Mouse (Mus musculus) large intestine, adult 2 months (tissue): Measurements from ENCODE around the gene Abca17. TPM values are rescaled to one million over a fixed set of nuclear protein-coding genes. Genes with fewer than 3 reads are reported as not detected.

ENCODE experiments used
- DNase-seq: peaks from one replicate; pipeline ENCODE4 v3.0.0-alpha.2; 2012; ENCODE audit warnings: low read depth, low spot score
- WGBS: fragments of 180-500 bp; shearing (Covaris S2); methylation state at CpG from one replicate; pipeline ENCODE4 v1.1.7; 2018; 5-methylcytosine and 5-hydroxymethylcytosine counted together
- polyA plus RNA-seq: library from polyadenylated mRNA; depleted of rRNA; stranded (reverse); fragments of >200 nt; gene quantifications from 2 replicates; pipeline ENCODE4 v1.2.3, GENCODE M21; 2012; rRNA removed

The Abca17 gene
- polyA plus RNA-seq, 1 experiment, result 0.01 TPM

DNA sequence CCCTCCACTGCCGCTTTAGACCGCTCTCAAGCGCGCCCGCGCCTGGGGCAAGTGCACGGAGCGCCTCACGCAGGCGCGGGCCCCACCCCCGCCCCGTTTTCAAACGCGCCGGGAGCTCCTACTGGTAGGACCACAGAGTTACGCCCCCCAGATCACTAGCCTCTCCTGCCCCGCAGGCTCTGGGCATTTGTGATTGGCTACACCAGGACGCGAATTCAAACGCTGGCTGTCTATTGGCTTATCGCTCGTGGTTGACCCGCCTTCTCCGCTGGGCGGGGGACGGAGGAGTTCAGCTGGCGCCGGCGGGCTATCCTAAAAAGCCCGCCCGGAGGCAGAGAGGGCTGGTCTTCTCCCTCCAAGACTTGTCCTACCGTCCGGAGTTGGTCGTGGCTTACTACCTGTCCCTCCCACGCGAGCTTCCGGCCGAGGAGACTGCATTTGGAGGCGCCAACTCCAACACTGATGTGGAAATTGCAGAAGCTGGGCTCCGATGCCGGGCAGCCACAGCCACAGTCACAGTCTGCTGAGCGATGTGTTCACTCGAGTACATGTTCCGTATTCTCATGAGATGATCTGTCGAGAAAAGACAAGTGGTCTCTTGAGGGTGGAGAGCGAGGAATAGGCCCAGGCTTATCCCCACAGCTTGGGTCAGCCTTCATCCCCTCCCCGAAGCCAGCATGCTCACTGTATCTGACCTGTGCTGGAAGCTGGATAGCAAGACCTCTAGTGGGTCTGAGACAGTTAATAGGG lies 99.4 kb downstream of the Abca17 start, which contains the start of gene Ccnf:
Gene Ccnf (minus strand): TSS at position 165 of the 750 bp plus-strand sequence.
- under 1% methylated on average over 48 of the region's 48 CpGs for WGBS
- DNase-seq, result peak; percentile 94

DNA sequence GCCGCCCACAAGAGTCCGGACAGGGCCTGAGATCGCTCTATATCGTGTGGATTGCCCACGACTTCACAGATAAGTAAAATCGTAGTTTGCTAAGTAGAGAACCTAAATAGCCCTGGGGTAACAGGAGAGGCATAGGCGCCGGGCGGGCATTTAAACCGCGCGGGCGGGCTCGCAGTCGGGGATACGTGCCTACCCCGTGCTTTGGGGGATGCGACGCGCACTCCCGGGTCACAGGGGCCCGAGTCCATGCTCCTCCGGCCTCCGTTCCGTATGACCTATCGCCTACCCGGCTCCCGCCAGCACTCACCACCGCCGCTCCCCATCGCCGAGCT lies 99.9 kb downstream of the Abca17 start:
- under 1% methylated on average over 32 of the region's 32 CpGs for WGBS
- no peak for DNase-seq

DNA sequence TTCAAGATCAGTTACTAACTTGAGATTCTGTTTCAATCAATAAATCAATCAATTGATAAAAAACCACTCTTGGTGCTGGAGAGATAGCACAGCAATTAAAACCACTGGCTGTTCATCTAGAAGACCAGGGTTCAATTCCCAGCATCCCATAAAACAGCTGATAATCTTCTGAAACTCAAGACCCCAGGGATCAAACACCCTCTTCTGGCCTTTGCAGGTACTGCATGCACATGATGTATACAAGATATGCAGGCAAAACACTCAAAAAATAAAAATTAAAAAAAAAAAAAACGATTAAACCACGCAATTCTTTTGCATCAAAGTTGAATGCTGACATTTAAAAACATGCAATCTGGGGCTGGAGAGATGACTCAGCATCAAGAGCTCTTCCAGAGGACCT lies 102.2 kb downstream of the Abca17 start:
- 100% methylated on average over 2 of the region's 2 CpGs for WGBS

DNA sequence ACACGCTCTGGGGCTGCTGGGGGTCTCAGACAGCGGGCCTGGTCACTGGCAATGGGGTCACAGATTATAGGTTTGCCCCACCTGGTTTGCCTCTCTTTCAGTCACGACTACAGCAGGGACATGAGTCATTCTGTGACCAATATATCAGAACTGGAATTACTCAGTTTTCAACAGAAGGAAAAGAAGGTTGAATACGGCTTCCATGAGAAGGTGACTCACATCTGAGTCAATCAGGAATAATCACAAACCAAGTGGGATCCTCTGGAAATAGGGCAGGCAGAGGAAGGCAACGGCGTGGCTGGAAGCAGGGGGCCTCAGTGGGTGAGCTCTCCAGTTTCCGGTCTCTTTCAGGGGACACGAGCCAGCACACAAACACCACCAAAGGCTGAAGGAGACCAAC lies 106.8 kb downstream of the Abca17 start:
- 93% methylated on average over 8 of the region's 8 CpGs for WGBS
- no peak for DNase-seq

More for the DNA sequence above, 102.2 kb downstream of the Abca17 start:
- DNase-seq, result no peak

DNA sequence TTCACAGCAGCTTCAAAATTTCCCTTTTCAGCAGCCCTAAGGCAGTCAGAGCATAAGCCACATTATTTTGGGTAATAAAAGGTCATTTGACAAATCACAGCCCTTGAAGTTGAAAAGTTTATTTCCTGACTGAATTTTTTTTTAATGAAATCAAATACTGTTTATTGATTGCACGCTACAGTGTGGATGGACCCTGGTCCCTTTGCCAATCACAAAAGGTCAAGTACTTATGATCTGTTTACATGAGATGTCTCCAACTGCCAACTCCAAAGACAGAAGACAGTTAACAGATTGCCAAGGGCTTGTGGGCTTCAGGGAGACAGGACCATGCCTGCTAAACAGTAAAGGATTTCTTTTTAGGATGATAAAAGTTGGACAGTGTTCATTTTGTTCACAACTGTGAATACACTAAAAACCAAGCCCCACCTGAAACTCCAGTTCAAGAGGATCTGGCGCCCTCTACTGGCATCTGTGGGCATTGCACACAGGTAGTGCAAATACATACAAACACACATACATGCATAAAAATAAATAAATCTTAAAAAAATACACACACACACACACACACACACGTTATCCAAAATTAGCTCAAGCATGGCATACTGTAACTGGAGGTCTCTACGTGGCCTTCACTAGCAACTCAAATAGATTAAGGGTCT lies 107.4 kb downstream of the Abca17 start:
- 82% methylated on average over 4 of the region's 4 CpGs for WGBS
- DNase-seq, result no peak

DNA sequence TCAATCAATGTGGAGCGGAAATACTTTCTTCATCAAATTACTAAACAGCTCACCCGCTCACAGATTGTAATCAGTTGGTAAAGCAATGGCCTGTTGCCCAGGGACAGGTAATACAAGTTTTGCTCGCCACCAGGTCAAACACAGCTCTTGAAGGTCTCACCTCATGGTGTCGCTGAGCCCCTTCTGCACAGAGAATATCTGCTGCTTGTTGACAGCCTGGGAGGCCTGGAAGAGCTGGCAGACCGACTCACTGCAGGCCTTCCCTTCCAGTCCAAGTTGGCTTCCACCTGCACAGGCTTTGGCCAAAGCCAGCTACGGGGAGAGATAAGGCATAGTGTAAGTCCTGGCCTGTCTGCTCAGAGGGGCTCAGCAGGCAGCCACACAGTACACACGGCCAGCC lies 113.9 kb downstream of the Abca17 start:
- 97% methylated on average over 7 of the region's 7 CpGs for WGBS
- DNase-seq, result no peak

DNA sequence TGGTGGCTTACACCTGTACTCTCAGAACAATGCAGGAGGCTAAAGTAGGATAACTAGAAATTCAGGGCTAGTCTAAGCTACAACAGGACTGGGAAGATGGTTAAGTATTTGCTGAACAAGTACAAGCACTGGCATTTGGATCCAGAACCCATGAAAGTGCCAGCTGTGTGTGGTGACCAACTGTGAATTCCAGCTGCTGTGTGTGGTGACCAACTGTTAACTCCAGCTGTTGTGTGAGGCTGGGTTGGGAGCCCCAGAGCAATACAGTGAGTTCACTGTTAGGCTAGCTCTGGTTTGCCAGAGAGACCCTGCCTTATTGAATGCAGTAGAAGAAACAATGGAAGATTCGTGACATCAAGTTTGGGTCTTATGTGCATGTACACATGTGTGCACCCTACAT lies 114.4 kb downstream of the Abca17 start:
- 97% methylated on average over 1 of the region's 1 CpGs for WGBS
- no peak for DNase-seq

DNA sequence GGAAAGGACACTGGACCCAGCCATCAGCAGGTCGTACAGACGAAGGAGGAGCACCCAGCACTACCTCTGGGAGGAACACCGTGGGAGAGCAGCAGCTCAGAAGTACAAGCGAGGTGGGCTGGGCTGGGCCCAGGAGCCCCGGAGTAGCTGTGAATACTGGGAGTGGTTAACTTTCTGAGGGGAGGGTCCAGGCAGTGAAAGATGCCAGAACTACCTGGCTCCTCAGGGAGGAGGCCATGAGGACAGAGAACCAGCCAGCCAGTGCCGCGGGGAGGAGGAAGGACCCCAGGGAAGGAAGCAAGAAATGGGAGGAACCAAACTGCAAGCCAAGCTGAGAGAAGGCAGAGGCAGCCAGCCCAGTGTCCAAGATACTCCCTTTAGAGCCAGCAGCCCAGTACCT lies 122.9 kb downstream of the Abca17 start:
- 86% methylated on average over 7 of the region's 7 CpGs for WGBS
- DNase-seq, result no peak

DNA sequence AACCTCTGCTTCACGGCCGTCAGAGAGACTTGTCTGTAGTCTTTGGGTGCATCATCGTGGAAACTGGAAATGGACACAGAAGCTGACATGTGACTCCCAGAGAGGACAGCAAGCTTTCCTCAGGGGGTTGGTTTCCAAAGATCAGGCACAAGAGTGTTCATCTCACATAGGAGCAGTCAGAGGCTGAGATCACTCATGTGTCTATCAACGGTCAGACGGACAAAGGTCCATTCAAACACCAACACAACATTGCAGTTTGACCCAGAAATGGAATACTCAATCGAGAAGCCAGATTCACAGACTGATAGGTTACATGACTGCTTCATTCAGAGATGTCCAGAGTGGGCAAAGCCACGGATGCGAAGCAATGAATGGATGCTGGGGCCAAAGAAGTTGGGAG lies 124.1 kb downstream of the Abca17 start:
- WGBS, result 90% methylated on average over 8 of the region's 8 CpGs
- no peak for DNase-seq

DNA sequence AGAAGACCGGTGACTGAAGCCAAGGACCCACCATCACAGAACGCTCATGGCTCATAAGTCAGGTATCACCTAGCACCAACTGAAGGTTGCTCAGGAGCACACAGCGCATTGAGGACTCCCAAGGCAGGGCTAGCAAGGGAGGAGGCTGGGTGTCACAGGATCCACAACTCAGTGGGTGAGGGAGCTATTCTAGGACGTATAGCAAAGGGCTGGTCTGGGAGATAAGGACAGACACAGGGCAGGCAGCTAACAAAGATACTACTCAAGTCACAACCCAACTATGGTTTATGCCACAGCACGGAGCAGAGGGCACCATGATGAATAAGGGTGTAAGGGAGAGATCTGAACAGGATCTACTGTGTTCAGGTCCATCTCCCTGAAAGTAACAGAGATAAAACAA lies 125.0 kb downstream of the Abca17 start:
- WGBS, result 95% methylated on average over 5 of the region's 5 CpGs
- no peak for DNase-seq

DNA sequence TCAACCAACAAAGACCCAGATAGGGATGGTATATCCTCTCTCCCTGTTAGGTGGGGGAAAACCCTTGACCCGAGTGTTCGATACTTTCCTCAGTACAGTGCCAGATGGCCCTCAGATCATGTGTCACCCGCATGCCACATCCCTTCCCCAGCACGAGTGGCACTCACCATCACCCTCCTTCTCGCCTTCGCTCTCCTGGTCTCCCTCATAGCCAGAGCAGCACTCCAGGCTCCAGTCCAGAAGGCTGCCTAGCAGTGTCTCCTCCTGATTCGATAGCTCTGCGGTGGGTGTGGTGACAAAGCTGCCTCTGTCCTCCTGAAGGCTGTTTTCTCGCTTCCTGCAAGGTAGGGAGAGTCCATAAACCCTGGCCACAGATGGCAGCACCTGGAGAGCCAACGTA lies 126.1 kb downstream of the Abca17 start:
- no peak for DNase-seq
- WGBS, result 87% methylated on average over 10 of the region's 10 CpGs

DNA sequence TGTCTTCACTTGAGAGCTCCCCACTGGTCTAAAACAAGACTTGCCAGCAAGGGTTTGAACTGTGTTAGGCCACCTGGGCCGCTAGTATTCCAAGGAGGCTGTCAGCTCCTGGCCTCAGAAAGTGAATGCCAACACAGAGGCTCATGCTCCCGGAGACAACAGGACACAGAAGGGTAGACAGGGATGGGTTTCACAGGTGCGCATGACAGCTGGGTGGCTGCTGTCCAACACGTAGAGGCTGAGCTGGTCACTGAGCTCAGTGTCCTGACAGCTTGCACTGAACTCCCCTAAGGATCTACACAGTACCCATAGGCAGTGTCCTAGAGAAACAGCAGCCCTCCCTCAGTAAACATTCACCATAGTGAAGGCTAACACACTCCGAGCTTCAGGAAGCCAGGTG lies 127.4 kb downstream of the Abca17 start:
- 85% methylated on average over 5 of the region's 5 CpGs for WGBS
- DNase-seq, result no peak

DNA sequence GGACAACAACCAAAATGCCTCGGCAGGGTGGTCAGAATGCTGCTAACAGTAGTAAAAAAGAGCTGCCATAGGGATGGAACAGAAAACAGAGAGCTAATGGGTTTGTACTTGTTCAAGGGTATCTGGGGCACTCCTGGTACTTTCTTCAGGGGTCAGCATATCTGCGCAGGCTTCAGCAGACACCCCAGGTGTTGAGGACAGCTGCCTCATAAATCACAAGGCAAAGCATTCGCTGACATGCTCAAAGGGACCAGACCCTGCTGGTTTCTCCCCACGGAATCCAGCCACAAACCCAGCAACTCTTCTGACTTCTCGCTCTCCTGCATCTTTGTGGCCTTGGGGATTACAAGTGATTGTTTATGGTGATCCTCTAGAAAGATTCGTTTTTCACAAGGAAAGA lies 128.2 kb downstream of the Abca17 start:
- 80% methylated on average over 6 of the region's 6 CpGs for WGBS
- no peak for DNase-seq

DNA sequence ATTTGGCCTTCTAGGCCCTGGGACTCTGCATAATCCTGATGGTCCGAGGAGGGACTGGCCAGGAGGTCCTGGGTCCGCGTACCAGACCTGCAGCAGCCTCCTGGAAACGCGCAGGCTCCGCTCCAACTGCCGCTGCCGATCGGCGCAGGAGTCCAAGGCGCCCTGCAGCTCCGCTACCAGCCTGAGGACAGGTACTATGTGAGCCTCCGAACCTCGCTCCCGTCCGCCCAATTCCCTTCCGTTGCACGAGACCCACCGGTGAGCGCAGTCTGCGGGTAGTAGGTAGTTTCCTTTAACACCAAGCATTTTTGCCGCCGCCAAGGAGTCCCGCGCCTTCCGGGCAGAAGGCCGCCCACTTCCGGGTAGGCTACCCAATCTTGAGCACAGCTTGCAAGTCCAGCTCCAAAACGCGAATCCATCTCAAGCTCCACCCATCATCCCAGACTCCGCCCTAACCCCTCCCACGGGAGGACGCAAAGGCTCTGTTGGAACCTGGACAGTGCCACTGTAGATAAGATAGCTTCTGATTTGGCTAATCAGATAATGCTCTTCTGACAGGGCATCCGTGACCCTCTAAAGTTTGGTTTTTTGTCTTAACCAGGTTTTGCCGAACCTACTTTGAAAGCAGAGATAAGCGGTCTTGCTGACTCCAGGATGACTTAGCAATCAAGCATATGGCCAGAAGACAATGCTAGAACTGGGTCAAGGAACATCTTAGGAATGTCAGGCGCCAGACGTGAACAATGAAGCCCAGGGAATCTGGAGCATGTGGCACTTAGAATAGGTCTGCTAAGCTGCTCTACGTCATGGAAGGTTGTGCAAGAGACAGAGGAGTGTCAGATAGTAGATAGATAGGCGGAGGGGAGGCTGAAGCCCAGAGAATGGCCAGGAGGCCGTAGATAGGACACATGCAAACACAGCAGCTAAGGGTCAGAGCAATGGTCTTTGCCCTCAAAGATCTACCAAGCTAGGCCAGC lies 130.1 kb downstream of the Abca17 start, which contains the start of gene Tedc2:
Gene Tedc2 (minus strand): TSS at position 417 of the 977 bp plus-strand sequence.
- WGBS, result 4% methylated on average over 41 of the region's 41 CpGs
- DNase-seq, result peak; percentile 90

DNA sequence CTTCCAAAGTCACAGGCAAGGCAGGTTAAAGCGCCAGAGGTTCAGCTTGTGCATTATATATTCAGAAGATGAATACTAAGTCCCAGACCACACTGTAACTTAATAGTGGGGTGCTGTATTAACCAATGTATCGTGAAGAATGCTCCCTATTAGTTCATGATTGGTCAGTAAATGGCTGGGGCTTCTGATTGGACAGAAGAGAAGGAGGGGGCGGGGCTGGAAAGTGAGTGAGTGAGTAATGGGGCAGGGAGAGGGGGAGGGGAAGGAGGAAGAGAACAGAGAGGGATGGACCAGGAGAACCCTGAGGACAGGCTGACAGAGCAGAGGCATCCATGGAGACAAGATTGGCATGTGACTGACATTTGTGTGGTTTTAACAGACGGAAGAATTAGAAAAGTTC lies 134.0 kb downstream of the Abca17 start:
- 87% methylated on average over 4 of the region's 4 CpGs for WGBS
- no peak for DNase-seq

Other genes with a start within 250 kb of the Abca17 start
- gene Pdpk1, start 200.1 kb downstream of the Abca17 start, polyA plus RNA-seq, result 9.4 and 18.6 TPM in 2 replicates
- gene Amdhd2, start 187.3 kb downstream of the Abca17 start, polyA plus RNA-seq, result 87.2 and 105 TPM in 2 replicates
- gene Atp6v0c, start 181.4 kb downstream of the Abca17 start, polyA plus RNA-seq, result 799 and 841 TPM in 2 replicates
- 9.2 and 35.2 TPM in 2 replicates for gene Tbc1d24, start 145.5 kb downstream of the Abca17 start, polyA plus RNA-seq
- gene Ntn3, start 141.5 kb downstream of the Abca17 start, polyA plus RNA-seq, result 0.78 and 1.1 TPM in 2 replicates
- gene Tedc2, start 130.2 kb downstream of the Abca17 start, polyA plus RNA-seq, result 8.4 and 9.7 TPM in 2 replicates
- 15.2 and 15.6 TPM in 2 replicates for gene Ccnf, start 99.6 kb downstream of the Abca17 start, polyA plus RNA-seq
- gene Abca3, start 882 bp upstream of the Abca17 start, polyA plus RNA-seq, result 23.2 and 29.1 TPM in 2 replicates
- gene Rnps1, start 63.5 kb upstream of the Abca17 start, polyA plus RNA-seq, result 139 and 141 TPM in 2 replicates
- gene Eci1, start 75.6 kb upstream of the Abca17 start, polyA plus RNA-seq, result 87.3 and 119 TPM in 2 replicates
- 5.2 and 6.6 TPM in 2 replicates for gene Dnase1l2, start 92.0 kb upstream of the Abca17 start, polyA plus RNA-seq
- 50.4 and 59.4 TPM in 2 replicates for gene E4f1, start 119.2 kb upstream of the Abca17 start, polyA plus RNA-seq
- 82.9 and 90.7 TPM in 2 replicates for gene Pgp, start 119.3 kb upstream of the Abca17 start, polyA plus RNA-seq
- 2.6 and 2.8 TPM in 2 replicates for gene Bricd5, start 122.8 kb upstream of the Abca17 start, polyA plus RNA-seq
- gene Mlst8, start 128.0 kb upstream of the Abca17 start, polyA plus RNA-seq, result 43.0 and 54.9 TPM in 2 replicates
- 0.26 and 0.59 TPM in 2 replicates for gene Caskin1, start 137.5 kb upstream of the Abca17 start, polyA plus RNA-seq
- gene Traf7, start 176.9 kb upstream of the Abca17 start, polyA plus RNA-seq, result 119 and 178 TPM in 2 replicates
- 0.41 and 0.52 TPM in 2 replicates for gene Rab26, start 183.1 kb upstream of the Abca17 start, polyA plus RNA-seq
- 25.5 and 35.8 TPM in 2 replicates for gene Pkd1, start 198.8 kb upstream of the Abca17 start, polyA plus RNA-seq